Mouse (Mus musculus): ENCODE results near the gene Actn3.

- TF ChIP-seq CTCF (IDR thresholded peaks at IDR 0.05; ENCODE audit: low read depth) (no peak), EP300 (IDR thresholded peaks at IDR 0.05; ENCODE audit: low read depth) (no peak)
Measured at GRCm38 (mm10) chr19:4863048-4863447, 14.7 kb downstream of the Actn3 start.
